Mouse (Mus musculus) MN1 (cell line): ENCODE measurements around the gene Gm20917.
"Not testable (repeated sequence)": the region's sequence is repeated elsewhere in the genome, so short reads cannot be mapped to it uniquely, and the experiment has no call there.

Source experiments
- DNase-seq: peaks from one replicate; pipeline ENCODE4 v3.0.0-alpha.2; 2016; ENCODE audit warnings: low spot score

Gene Gm20917

GRCm38 (mm10) chrY:79151022-79151421 is at the start of gene Gm20917:
Gm20917 (minus strand) TSS chrY:79151122.
- DNase-seq, result not testable (repeated sequence)
